Mouse (Mus musculus): ENCODE results near the gene Klhdc7b. TPM values are rescaled to one million over a fixed set of nuclear protein-coding genes. Genes with fewer than 3 reads are reported as not detected.

Gene Klhdc7b
- polyA plus RNA-seq (2016; fragmentation: Nextera tagmentation; extraction: Ambion mirVana), result 0.09 TPM in 1 of 2 replicates, not detected in the other

DNA sequence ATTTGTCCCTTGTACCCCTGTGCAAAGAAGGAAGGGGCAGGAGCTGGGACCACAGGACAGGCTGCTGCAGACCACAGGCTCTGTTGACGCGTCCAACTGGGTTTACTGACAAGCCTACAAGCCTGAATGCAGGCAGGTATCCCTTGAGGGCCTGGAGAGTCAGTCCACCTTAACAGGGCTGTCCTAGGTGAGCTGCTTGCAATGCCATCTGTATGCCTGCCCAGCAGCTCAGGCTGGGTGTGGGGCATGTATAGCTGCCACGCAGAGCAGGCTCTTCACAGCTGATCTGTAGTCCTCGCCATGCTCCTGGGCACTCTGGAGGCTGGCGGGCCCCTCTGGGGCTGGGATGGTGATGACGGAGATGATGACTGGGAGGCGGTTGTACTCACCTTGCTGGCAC lies at the start of gene Klhdc7b:
Gene Klhdc7b (plus strand): TSS at position 301 of the 400 bp plus-strand sequence.
- H3K27ac ChIP-seq (ENCODE audit: poor library complexity, severe bottlenecking), result no peak within 1 kb of the TSS
- WGBS, result 78% methylated on average over 7 of the region's 7 CpGs
- no peak within 1 kb of the TSS for H3K9ac ChIP-seq
- ATAC-seq (ENCODE audit: insufficient number of reproducible peaks, low FRiP score), result no peak
- no peak within 1 kb of the TSS for H3K4me2 ChIP-seq
- no peaks in the 10 kb centered on the region for H3K9me3 ChIP-seq (replicated peaks)
- H3K36me3 ChIP-seq, result no peaks in the 10 kb centered on the region
- H3K4me1 ChIP-seq (replicated peaks), result peaks cover under 1% of the 10 kb centered on the region; the same call in 1 of the 2 replicates
- H3K4me3 ChIP-seq, result no peak within 1 kb of the TSS
- H3K27me3 ChIP-seq (replicated peaks), result peaks cover 59% of the 10 kb centered on the region

DNA sequence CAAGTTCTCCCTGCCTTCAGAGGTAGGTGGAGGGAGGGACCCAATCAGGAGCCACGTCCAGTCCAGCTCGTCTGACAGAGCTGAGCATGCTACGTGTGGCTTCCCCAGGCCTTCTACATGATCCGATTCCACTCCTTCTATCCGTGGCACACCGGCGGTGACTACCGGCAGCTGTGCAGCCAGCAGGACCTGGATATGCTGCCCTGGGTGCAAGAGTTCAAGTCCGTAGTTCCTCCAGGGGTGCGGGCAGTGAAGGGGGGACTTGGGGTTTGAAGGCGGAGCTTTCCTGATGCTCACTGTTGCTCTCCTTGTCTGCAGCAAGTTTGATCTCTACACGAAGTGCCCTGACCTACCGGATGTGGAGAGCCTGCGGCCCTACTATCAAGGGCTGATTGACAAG lies 48.3 kb upstream of the Klhdc7b start:
- WGBS, result 80% methylated on average over 14 of the region's 14 CpGs
- Histone ChIP-seq H3K4me2 (no peak overlapping the region), H3K27ac (ENCODE audit: poor library complexity, severe bottlenecking) (no peak overlapping the region), H3K9me3 (replicated peaks) (0 out of 2 replicates have a peak, but pooled peaks cover 3% of the 10 kb centered on the region), H3K4me3 (no peak overlapping the region), H3K27me3 (replicated peaks) (no peaks in the 10 kb centered on the region), H3K4me1 (replicated peaks) (no peaks in the 10 kb centered on the region), H3K36me3 (no peaks in the 10 kb centered on the region), H3K9ac (no peak overlapping the region)
- no peak; the same call in 1 of the 2 replicates for ATAC-seq (ENCODE audit: insufficient number of reproducible peaks, low FRiP score)

DNA sequence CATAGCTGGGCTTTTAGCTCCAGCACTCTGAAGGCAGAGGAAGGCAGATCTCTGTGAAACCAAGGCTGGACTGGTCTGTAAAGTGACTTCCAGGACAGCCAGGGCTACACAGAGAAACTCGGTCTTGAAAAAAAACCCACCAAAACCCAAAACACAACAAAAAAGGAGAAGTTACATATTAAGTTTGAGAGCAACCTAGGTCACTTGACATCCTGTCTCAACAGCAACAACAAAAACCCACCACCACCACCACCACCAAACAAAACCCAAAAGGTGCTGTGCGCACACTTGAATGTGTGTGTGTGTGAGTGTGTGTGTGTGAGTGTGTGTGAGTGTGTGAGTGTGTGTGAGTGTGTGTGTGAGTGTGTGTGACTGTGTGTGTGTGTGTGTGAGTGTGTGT lies 45.0 kb upstream of the Klhdc7b start:
- H3K27ac ChIP-seq (ENCODE audit: poor library complexity, severe bottlenecking), result no peak overlapping the region
- no peaks in the 10 kb centered on the region for H3K36me3 ChIP-seq
- no peak for ATAC-seq (ENCODE audit: insufficient number of reproducible peaks, low FRiP score)
- H3K4me2 ChIP-seq, result no peak overlapping the region
- H3K4me1 ChIP-seq (replicated peaks), result no peaks in the 10 kb centered on the region
- no peak overlapping the region for H3K9ac ChIP-seq
- H3K9me3 ChIP-seq (replicated peaks), result 0 out of 2 replicates have a peak, but pooled peaks cover 3% of the 10 kb centered on the region
- H3K27me3 ChIP-seq (replicated peaks), result no peaks in the 10 kb centered on the region
- 87% methylated on average over 2 of the region's 2 CpGs for WGBS
- H3K4me3 ChIP-seq, result no peak overlapping the region

DNA sequence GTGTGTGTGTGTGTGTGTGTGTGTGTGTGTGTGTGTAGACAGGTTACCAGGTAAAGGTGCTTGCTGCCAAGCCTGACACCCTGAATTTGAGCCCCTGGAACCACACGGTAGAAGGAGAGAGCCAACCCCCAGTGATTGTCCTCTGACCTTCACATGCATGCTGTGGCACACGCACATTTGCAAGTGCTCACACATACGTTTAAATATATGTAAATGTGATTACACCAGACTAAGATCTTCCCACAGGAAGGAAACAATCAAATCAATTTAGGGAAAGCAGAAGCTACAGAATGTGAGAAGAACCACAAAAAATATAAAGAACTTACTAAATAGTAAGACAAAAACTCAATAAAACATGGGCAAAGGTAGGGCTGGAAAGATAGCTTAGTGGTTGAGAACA lies 44.6 kb upstream of the Klhdc7b start:
- WGBS, result 74% methylated on average over 3 of the region's 3 CpGs
- no peak for ATAC-seq (ENCODE audit: insufficient number of reproducible peaks, low FRiP score)
- H3K36me3 ChIP-seq, result no peaks in the 10 kb centered on the region
- H3K27me3 ChIP-seq (replicated peaks), result no peaks in the 10 kb centered on the region
- no peak overlapping the region for H3K4me3 ChIP-seq
- H3K9me3 ChIP-seq (replicated peaks), result 0 out of 2 replicates have a peak, but pooled peaks cover 3% of the 10 kb centered on the region
- H3K27ac ChIP-seq (ENCODE audit: poor library complexity, severe bottlenecking), result no peak overlapping the region
- no peak overlapping the region for H3K4me2 ChIP-seq
- no peak overlapping the region for H3K9ac ChIP-seq
- no peaks in the 10 kb centered on the region for H3K4me1 ChIP-seq (replicated peaks)

DNA sequence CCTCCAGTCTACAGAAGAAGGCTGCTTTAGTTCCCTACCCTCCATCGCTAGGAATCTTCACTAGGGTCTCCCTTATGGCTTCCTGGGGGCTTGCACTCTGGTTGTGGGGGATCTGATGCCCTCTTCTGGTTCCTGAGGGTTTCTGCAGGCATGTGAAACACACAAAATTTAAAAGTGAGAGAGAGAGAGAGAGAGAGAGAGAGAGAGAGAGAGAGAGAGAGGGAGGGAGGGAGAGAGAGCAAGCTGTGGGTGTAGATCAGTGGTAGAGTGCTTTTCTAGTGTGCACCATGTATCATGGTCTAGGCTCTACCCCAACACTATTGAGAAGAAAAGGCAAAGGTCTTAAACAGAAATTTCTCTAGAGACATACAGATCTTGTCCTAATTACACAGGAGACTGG lies 43.0 kb upstream of the Klhdc7b start:
- WGBS, result 45% methylated on average over 1 of the region's 1 CpGs
- no peak for ATAC-seq (ENCODE audit: insufficient number of reproducible peaks, low FRiP score)
- 0 out of 2 replicates have a peak, but pooled peaks cover 3% of the 10 kb centered on the region for H3K9me3 ChIP-seq (replicated peaks)
- H3K36me3 ChIP-seq, result no peaks in the 10 kb centered on the region
- no peak overlapping the region for H3K4me2 ChIP-seq
- no peaks in the 10 kb centered on the region for H3K4me1 ChIP-seq (replicated peaks)
- no peak overlapping the region for H3K9ac ChIP-seq
- no peak overlapping the region for H3K27ac ChIP-seq (ENCODE audit: poor library complexity, severe bottlenecking)
- no peak overlapping the region for H3K4me3 ChIP-seq
- no peaks in the 10 kb centered on the region for H3K27me3 ChIP-seq (replicated peaks)

DNA sequence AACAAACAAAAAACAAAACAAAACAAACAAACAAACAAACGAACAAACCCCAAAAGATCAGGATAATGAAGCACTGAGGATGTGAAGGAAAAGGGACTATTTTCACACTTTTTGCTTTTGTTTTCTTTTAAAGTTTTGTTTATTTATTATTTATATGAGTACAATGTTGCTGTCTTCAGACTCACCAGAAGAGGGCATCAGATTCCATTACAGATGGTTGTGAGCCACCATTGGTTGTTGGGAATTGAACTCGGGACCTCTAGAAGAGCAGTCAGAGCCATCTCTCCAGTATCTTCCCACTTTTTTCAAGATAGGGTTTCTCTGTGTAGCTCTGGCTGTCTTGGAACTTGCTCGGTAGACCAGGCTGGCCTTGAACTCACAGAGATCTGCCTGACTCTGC lies 41.4 kb upstream of the Klhdc7b start:
- 74% methylated on average over 3 of the region's 3 CpGs for WGBS

DNA sequence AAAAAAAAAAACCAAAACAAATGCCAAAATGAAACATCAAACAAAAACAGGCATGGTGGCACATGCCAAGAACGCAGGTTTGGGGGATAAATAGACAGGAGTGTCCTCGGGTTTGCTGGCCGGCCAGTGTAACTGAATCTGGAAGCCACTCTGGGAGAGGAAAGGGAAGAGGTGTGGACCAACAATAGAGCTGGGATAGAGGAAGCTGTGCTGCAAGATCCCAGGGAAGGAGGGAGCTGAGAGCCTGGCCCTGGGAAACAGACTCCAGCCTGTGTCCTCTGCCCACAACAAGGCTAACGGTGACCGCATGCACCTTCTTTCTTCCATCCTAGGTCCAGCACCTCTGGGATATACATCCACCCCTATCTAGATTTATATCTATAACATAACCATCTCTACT lies 34.3 kb upstream of the Klhdc7b start:
- H3K9ac ChIP-seq, result no peak overlapping the region
- H3K36me3 ChIP-seq, result peaks cover 45% of the 10 kb centered on the region
- no peak overlapping the region for H3K4me2 ChIP-seq
- WGBS, result 73% methylated on average over 5 of the region's 5 CpGs
- 0 out of 2 replicates have a peak overlapping the region, but pooled peaks have one; percentile 10 for H3K27ac ChIP-seq (ENCODE audit: poor library complexity, severe bottlenecking)
- H3K4me1 ChIP-seq (replicated peaks), result peaks cover 16% of the 10 kb centered on the region
- H3K9me3 ChIP-seq (replicated peaks), result no peaks in the 10 kb centered on the region
- no peak for ATAC-seq (ENCODE audit: insufficient number of reproducible peaks, low FRiP score)
- no peaks in the 10 kb centered on the region for H3K27me3 ChIP-seq (replicated peaks)
- no peak overlapping the region for H3K4me3 ChIP-seq

More for the DNA sequence above, 41.4 kb upstream of the Klhdc7b start:
- Histone ChIP-seq H3K9ac (no peak overlapping the region), H3K4me2 (no peak overlapping the region), H3K4me3 (no peak overlapping the region), H3K9me3 (replicated peaks) (no peaks in the 10 kb centered on the region), H3K27me3 (replicated peaks) (no peaks in the 10 kb centered on the region), H3K4me1 (replicated peaks) (no peaks in the 10 kb centered on the region), H3K27ac (ENCODE audit: poor library complexity, severe bottlenecking) (no peak overlapping the region), H3K36me3 (no peaks in the 10 kb centered on the region)
- no peak for ATAC-seq (ENCODE audit: insufficient number of reproducible peaks, low FRiP score)

DNA sequence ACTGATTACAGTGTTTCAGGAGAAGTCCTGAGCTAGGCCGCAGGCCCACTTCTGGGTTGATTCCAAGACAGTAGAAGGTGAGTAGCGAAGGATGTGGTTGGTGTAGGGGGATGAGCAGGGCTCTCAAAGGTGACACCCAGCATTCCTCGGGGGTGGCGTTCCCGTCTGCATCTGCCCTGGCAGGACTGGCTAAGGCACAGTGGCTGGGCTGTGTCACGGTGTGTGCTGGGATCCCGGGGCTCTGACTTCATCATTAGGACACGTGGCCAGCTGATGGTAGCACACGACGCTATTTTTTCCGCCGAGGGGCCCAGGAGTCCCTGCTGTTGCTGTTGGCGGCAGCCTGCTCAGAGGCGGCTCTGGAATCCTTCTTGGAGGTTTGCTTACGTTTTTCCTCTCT lies 33.4 kb upstream of the Klhdc7b start:
- 79% methylated on average over 15 of the region's 15 CpGs for WGBS
- Histone ChIP-seq H3K4me1 (replicated peaks) (peaks cover 16% of the 10 kb centered on the region), H3K9ac (no peak overlapping the region), H3K27me3 (replicated peaks) (no peaks in the 10 kb centered on the region), H3K27ac (ENCODE audit: poor library complexity, severe bottlenecking) (0 out of 2 replicates have a peak overlapping the region, but pooled peaks have one; percentile 10), H3K9me3 (replicated peaks) (no peaks in the 10 kb centered on the region), H3K4me2 (no peak overlapping the region), H3K36me3 (peaks cover 45% of the 10 kb centered on the region), H3K4me3 (no peak overlapping the region)
- no peak for ATAC-seq (ENCODE audit: insufficient number of reproducible peaks, low FRiP score)

DNA sequence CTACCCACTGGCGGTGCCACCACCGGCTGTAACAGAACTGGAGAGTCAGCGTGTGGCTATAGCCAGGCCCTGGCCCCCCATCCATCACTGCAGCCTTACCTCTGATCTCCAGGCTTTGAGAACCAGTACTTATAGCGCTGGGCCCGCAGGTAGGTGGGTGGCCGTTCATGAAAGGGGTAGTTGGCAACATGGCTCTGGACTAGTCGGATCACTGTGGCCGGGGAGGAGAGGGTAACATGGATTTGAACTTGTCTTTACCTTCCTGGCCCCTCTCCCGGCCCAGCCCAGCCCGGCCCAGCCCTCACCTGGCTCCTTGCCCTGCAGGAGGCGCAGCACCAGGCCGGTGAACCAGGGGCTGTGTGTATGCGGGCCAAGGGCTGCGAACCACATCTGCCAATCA lies 32.7 kb upstream of the Klhdc7b start:
- 95% methylated on average over 14 of the region's 14 CpGs for WGBS
- no peaks in the 10 kb centered on the region for H3K27me3 ChIP-seq (replicated peaks)
- no peak for ATAC-seq (ENCODE audit: insufficient number of reproducible peaks, low FRiP score)
- H3K4me3 ChIP-seq, result no peak overlapping the region
- H3K9me3 ChIP-seq (replicated peaks), result no peaks in the 10 kb centered on the region
- peaks cover 16% of the 10 kb centered on the region for H3K4me1 ChIP-seq (replicated peaks)
- no peak overlapping the region for H3K27ac ChIP-seq (ENCODE audit: poor library complexity, severe bottlenecking)
- no peak overlapping the region for H3K4me2 ChIP-seq
- no peak overlapping the region for H3K9ac ChIP-seq
- H3K36me3 ChIP-seq, result peaks cover 45% of the 10 kb centered on the region

DNA sequence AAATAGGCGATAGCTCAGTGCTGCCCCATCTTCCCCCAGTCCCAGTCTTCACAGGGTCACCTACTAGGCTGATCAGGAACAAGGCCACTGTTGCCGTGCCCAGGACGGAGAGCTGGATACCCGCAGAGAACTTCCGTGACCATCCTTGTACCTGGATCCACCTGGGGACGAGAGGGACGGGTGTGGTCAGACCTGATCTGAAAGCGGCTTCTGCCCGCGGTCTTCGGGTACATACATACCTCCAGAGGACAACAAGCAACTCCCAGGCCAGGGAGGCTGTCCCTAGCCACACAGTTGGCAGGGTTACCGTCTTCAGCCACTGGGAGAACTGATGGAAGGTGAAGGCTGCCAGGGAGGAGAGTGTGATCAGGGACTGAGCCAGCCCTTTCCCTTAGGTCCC lies 31.9 kb upstream of the Klhdc7b start:
- WGBS, result 94% methylated on average over 12 of the region's 12 CpGs
- no peak for ATAC-seq (ENCODE audit: insufficient number of reproducible peaks, low FRiP score)
- Histone ChIP-seq H3K27ac (ENCODE audit: poor library complexity, severe bottlenecking) (no peak overlapping the region), H3K9me3 (replicated peaks) (no peaks in the 10 kb centered on the region), H3K27me3 (replicated peaks) (no peaks in the 10 kb centered on the region), H3K4me3 (no peak overlapping the region), H3K9ac (no peak overlapping the region), H3K4me2 (no peak overlapping the region), H3K4me1 (replicated peaks) (peaks cover 20% of the 10 kb centered on the region), H3K36me3 (peaks cover 47% of the 10 kb centered on the region)

DNA sequence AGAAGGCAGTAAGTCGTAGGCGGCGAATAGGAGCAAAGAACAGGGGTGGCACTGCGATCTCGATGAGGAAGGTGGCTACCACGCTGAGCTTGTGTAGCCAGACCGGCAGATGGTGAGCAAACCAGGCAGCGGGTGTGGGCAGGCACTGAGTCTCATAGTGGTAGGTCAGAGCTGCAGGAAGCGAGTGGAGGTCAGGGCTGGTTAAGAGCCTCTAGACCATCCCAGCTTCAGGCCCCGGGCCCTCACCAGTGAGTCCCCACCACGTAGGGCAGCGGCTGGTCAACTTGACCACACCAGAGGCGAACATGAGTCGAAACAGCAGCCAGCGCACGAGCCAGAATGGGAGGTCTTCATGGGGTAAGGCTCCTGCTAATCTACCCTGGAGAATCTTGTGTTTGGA lies 30.9 kb upstream of the Klhdc7b start:
- no peak for ATAC-seq (ENCODE audit: insufficient number of reproducible peaks, low FRiP score)
- H3K27me3 ChIP-seq (replicated peaks), result no peaks in the 10 kb centered on the region
- peaks cover 47% of the 10 kb centered on the region for H3K36me3 ChIP-seq
- peaks cover 27% of the 10 kb centered on the region for H3K4me1 ChIP-seq (replicated peaks)
- H3K4me2 ChIP-seq, result peak overlapping the region; percentile 82; the same call in 1 of the 2 replicates
- 93% methylated on average over 16 of the region's 16 CpGs for WGBS
- H3K9ac ChIP-seq, result peak overlapping the region; percentile 91; the same call in 1 of the 2 replicates
- peak overlapping the region; percentile 94; the same call in 1 of the 2 replicates for H3K4me3 ChIP-seq
- H3K27ac ChIP-seq (ENCODE audit: poor library complexity, severe bottlenecking), result no peak overlapping the region
- no peaks in the 10 kb centered on the region for H3K9me3 ChIP-seq (replicated peaks)

DNA sequence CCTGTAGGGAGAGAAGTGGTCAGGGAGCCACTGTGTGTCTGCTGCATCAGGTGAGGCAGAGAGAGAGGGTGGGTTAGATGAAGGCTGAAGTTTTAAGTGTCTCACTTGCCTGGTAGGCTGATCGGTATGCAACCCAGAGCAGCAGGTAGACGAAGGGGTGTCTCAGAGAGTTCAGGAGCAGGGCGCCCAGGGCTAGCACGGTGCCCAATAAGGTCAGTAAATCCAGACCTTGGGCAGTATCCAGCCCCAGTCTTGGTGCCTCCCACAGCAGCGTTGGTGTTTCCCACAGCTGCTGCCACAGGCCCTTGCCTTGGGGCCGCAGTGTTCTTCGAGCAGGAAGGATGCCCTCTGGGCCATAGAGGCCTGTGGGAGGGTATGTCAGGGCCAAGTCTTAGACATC lies 30.3 kb upstream of the Klhdc7b start:
- Histone ChIP-seq H3K27me3 (replicated peaks) (no peaks in the 10 kb centered on the region), H3K27ac (ENCODE audit: poor library complexity, severe bottlenecking) (no peak overlapping the region), H3K9me3 (replicated peaks) (no peaks in the 10 kb centered on the region), H3K4me3 (peak overlapping the region; percentile 94), H3K4me2 (peak overlapping the region; percentile 82), H3K4me1 (replicated peaks) (peaks cover 32% of the 10 kb centered on the region), H3K36me3 (peaks cover 47% of the 10 kb centered on the region), H3K9ac (peak overlapping the region; percentile 91)
- WGBS, result 78% methylated on average over 7 of the region's 7 CpGs
- ATAC-seq (ENCODE audit: insufficient number of reproducible peaks, low FRiP score), result no peak

All from heart, embryonic 12.5 days (tissue).